In the genomic region with DNA sequence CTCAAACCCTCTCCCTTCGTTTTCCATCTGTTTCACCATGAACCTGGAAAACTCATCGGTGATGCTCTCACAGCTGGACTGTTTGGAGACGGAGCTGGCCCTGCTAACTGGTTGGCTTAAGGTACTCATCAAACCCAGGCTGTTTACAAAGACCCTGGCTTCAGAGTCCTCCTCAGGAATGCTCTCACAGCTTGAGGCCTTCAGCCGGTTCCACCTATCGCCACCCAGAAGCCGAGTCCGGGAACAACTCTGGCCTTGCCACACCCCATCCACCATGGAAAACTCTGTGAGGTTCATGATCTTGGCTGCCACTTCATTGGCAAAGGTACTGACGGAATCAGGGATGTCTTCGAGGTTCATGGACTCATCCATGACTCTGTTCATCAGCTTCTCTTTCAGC, we compare ENCODE assay signal across 21 mouse cellular contexts.
DNase-seq lines count a peak whose midpoint lies in the region; ATAC-seq and TF ChIP-seq lines count a peak whose summit lies in the region.
"Had no signal": no experiment of that assay in that cellular context is flagged by ENCODE, and none has a peak within 500 bp of the region (broad histone marks: within the 10 kb centered on the region; RNA-seq: fewer than 3 reads in every experiment).

No protein-coding gene starts in this region.

- no peak overlapping the region for H3K9ac ChIP-seq in neural tube, embryonic 15.5 days (replicated peaks)
- H3K9ac ChIP-seq: heart, embryonic 15.5 days; intestine, embryonic 15.5 days; limb, embryonic 15.5 days; liver, embryonic 15.5 days; lung, embryonic 15.5 days; neural tube, embryonic 12.5 days had no signal

- peaks cover 10% of the 10 kb centered on the region for H3K4me1 ChIP-seq in neural tube, embryonic 15.5 days
- H3K4me1 ChIP-seq: heart, embryonic 15.5 days; intestine, embryonic 15.5 days; limb, embryonic 15.5 days; liver, embryonic 15.5 days; lung, embryonic 15.5 days; megakaryocyte, embryonic 14.5 days; neural tube, embryonic 12.5 days had no signal

- no peak for TF ChIP-seq CTCF in gastrocnemius, adult 2 months (IDR thresholded peaks at IDR 0.05)
- no peak for TF ChIP-seq CTCF in layer of hippocampus, adult 2 months (conservative IDR thresholded peaks at IDR 0.05)

- WGBS in neural tube, embryonic 15.5 days: 87% methylated on average over 9 of the region's 9 CpGs

- no peak overlapping the region for H3K27ac ChIP-seq in gastrocnemius, adult 2 months
- H3K27ac ChIP-seq in layer of hippocampus, adult 2 months: peak overlapping the region; percentile 95
- peak overlapping the region; percentile 57 for H3K27ac ChIP-seq in neural tube, embryonic 15.5 days (replicated peaks)
- H3K27ac ChIP-seq: heart, embryonic 15.5 days; intestine, embryonic 15.5 days; limb, embryonic 15.5 days; liver, embryonic 15.5 days; lung, embryonic 15.5 days; neural tube, embryonic 12.5 days had no signal

- no peak for DNase-seq in cerebellum, postnatal 36 days
- peak; percentile 19 for DNase-seq in gastrocnemius, adult 2 months
- DNase-seq in gastrocnemius, adult 8-10 months (ENCODE audit: low spot score in 2 of 2): no peak
- no peak for DNase-seq in layer of hippocampus, adult 2 months (ENCODE audit: low spot score in 2 of 2)
- no peak for DNase-seq in layer of hippocampus, adult 11-12 months (ENCODE audit: low spot score)
- DNase-seq in neural tube, embryonic 10.5 days (ENCODE audit: extremely low spot score, low spot score): no peak
- DNase-seq: adrenal gland, postnatal 10 days; kidney, adult 9 months; kidney, postnatal 14 days; lung, postnatal 36 days; spleen, adult 18-20 months; thymus, postnatal 25 days had no signal

- no peaks in the 10 kb centered on the region for H3K27me3 ChIP-seq in neural tube, embryonic 15.5 days (replicated peaks)
- H3K27me3 ChIP-seq: heart, embryonic 15.5 days; intestine, embryonic 15.5 days; limb, embryonic 15.5 days; liver, embryonic 15.5 days; lung, embryonic 15.5 days; megakaryocyte, embryonic 14.5 days; neural tube, embryonic 12.5 days had no signal

- no peaks in the 10 kb centered on the region for H3K36me3 ChIP-seq in neural tube, embryonic 15.5 days
- H3K36me3 ChIP-seq: heart, embryonic 15.5 days; intestine, embryonic 15.5 days; limb, embryonic 15.5 days; liver, embryonic 15.5 days; lung, embryonic 15.5 days; neural tube, embryonic 12.5 days had no signal

- no peak overlapping the region for H3K4me3 ChIP-seq in gastrocnemius, adult 2 months
- H3K4me3 ChIP-seq in layer of hippocampus, adult 2 months: no peak overlapping the region
- no peak overlapping the region for H3K4me3 ChIP-seq in neural tube, embryonic 15.5 days (replicated peaks)
- H3K4me3 ChIP-seq: heart, embryonic 15.5 days; intestine, embryonic 15.5 days; limb, embryonic 15.5 days; liver, embryonic 15.5 days; lung, embryonic 15.5 days; neural tube, embryonic 12.5 days had no signal

- peak; percentile 27; the same call in 1 of the 2 replicates for ATAC-seq in cerebellum, adult (ENCODE audit: insufficient number of reproducible peaks, low FRiP score, low TSS enrichment)
- ATAC-seq in neural tube, embryonic 15.5 days (ENCODE audit: low FRiP score): no peak
- ATAC-seq: intestine, embryonic 15.5 days had no signal

- peak overlapping the region; percentile 11; the same call in 1 of the 2 replicates for H3K4me2 ChIP-seq in neural tube, embryonic 15.5 days
- H3K4me2 ChIP-seq: heart, embryonic 15.5 days; intestine, embryonic 15.5 days; limb, embryonic 15.5 days; liver, embryonic 15.5 days; lung, embryonic 15.5 days; neural tube, embryonic 12.5 days had no signal

- intact Hi-C loops in gastrocnemius, adult 2 months (cut with DNase I): no loop called here

- no peaks in the 10 kb centered on the region for H3K9me3 ChIP-seq in neural tube, embryonic 15.5 days (replicated peaks)
- H3K9me3 ChIP-seq: heart, embryonic 15.5 days; intestine, embryonic 15.5 days; limb, embryonic 15.5 days; lung, embryonic 15.5 days; neural tube, embryonic 12.5 days had no signal
